22 mouse cellular contexts compared by ENCODE assay signal in the genomic region with DNA sequence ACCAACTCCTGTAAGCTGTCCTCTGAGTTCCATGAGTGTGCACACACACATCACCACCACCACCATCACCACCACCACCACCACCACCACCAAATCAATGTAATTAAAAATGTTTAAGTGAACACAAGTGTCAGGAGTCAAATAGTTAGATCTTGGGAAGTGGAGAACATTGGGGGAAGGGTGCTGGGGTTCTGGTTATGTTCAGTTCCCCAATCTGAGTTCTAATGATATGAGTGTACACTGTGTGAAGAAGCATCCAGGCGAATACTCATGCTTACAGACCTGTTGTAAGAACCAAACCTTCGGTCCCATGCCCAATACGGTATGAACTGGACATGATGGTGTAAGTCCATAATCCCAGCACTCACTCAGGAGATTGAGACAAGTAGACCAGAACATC. TPM values are rescaled to one million over a fixed set of nuclear protein-coding genes. Genes with fewer than 3 reads are reported as not detected.
A peak's percentile ranks its signal among the peaks of the same experiment; 100 is the strongest.
DNase-seq lines count a peak whose midpoint lies in the region; ATAC-seq and TF ChIP-seq lines count a peak whose summit lies in the region.
"Had no signal": no experiment of that assay in that cellular context is flagged by ENCODE, and none has a peak within 500 bp of the region (broad histone marks: within the 10 kb centered on the region; RNA-seq: fewer than 3 reads in every experiment).

No protein-coding gene starts in this region.

- no peak for ATAC-seq in midbrain, embryonic 16.5 days
- ATAC-seq: activated CD4-positive, CD25-positive, alpha-beta regulatory T cell, adult 4 months; CD4-positive, CD25-positive, alpha-beta regulatory T cell, adult 4 months; Patski had no signal

- TF ChIP-seq EP300 in CH12.LX (IDR thresholded peaks at IDR 0.05; ENCODE audit: low read length): peak; percentile 81

- H3K79me2 ChIP-seq in CH12.LX (replicated peaks; ENCODE audit: control insufficient read depth, extremely low read depth, insufficient read depth, poor library complexity, severe bottlenecking): no peaks in the 10 kb centered on the region

- H3K4me1 ChIP-seq in CH12.LX (ENCODE audit: control insufficient read depth in 1 of 2, insufficient read depth in 2 of 2): peaks cover 26 to 68% of the 10 kb centered on the region in 2 experiments
- H3K4me1 ChIP-seq in midbrain, embryonic 16.5 days (ENCODE audit: control insufficient read depth, insufficient read depth, low read length): no peaks in the 10 kb centered on the region

- no peaks in the 10 kb centered on the region for H3K27me3 ChIP-seq in CH12.LX (replicated peaks)
- H3K27me3 ChIP-seq in splenic B cell, adult 2 months (ENCODE audit: control insufficient read depth, insufficient read depth, low read length, poor library complexity, severe bottlenecking): no peaks in the 10 kb centered on the region
- H3K27me3 ChIP-seq in midbrain, embryonic 16.5 days (ENCODE audit: control insufficient read depth, insufficient read depth, low read depth, low read length): no peaks in the 10 kb centered on the region
- H3K27me3 ChIP-seq: Patski had no signal

- dilution Hi-C loops in CH12.LX (cut with MboI; ENCODE audit: extremely low pct_ligation_motif_present, extremely low pct_unique_long_range_greater_than_20kb, low sequenced_read_pairs): no loop called here

- no peak overlapping the region for H3K27ac ChIP-seq in CH12.LX (ENCODE audit: insufficient read depth, low read depth)
- no peak overlapping the region for H3K27ac ChIP-seq in midbrain, embryonic 16.5 days (ENCODE audit: low read length)

- no peak overlapping the region for H3K4me3 ChIP-seq in CH12.LX (replicated peaks in 1 of 3; ENCODE audit: low read depth in 2 of 3, low read length in 2 of 3, poor library complexity in 1 of 3)
- no peak overlapping the region for H3K4me3 ChIP-seq in midbrain, embryonic 16.5 days (ENCODE audit: low read depth, low read length)

- peak; percentile 49 for DNase-seq in A20 (ENCODE audit: low read depth, low spot score)
- DNase-seq in CH12.LX (ENCODE audit: extremely low read depth): peak; percentile 50
- peak; percentile 12 for DNase-seq in splenic B cell, adult 2 months (ENCODE audit: low read depth, low spot score)
- DNase-seq in gastrocnemius, adult 8-10 months (ENCODE audit: low spot score in 2 of 2): no peak
- no peak for DNase-seq in frontal cortex, postnatal 36 days (ENCODE audit: low spot score in 2 of 2)
- DNase-seq: adrenal gland, adult 2 months; adrenal gland, adult 8-10 months; adrenal gland, postnatal 10 days; adrenal gland, postnatal 14 days; adrenal gland, postnatal 25 days; adrenal gland, postnatal 36 days; B cell, adult 2 months; cerebellum, adult 11 months; cerebellum, adult 11-12 months; cerebellum, adult 18-20 months; cerebellum, adult 2 months; cerebellum, adult 8-10 months had no signal

- no peak for TF ChIP-seq RAD21 in CH12.LX (IDR thresholded peaks at IDR 0.05; ENCODE audit: low read depth, low read length)

- H3K4me2 ChIP-seq in CH12.LX (ENCODE audit: insufficient read depth, low read depth, poor library complexity, severe bottlenecking): no peak overlapping the region
- H3K4me2 ChIP-seq in midbrain, embryonic 16.5 days (ENCODE audit: low read length): no peak overlapping the region

- no peaks in the 10 kb centered on the region for H3K9me3 ChIP-seq in CH12.LX (replicated peaks; ENCODE audit: low read length)
- no peaks in the 10 kb centered on the region for H3K9me3 ChIP-seq in midbrain, embryonic 16.5 days (replicated peaks; ENCODE audit: control insufficient read depth, low read length, poor library complexity, severe bottlenecking)
- H3K9me3 ChIP-seq: G1E had no signal

- TF ChIP-seq POLR2A in CH12.LX (IDR thresholded peaks at IDR 0.05; ENCODE audit: low read depth, low read length): no peak

- no peaks in the 10 kb centered on the region for H3K36me3 ChIP-seq in CH12.LX (replicated peaks in 1 of 2; ENCODE audit: control insufficient read depth in 1 of 2, insufficient read depth in 1 of 2, low read length in 1 of 2)
- no peaks in the 10 kb centered on the region for H3K36me3 ChIP-seq in splenic B cell, adult 2 months (ENCODE audit: control insufficient read depth, insufficient read depth, low read length, poor library complexity, severe bottlenecking)
- H3K36me3 ChIP-seq in midbrain, embryonic 16.5 days (ENCODE audit: control insufficient read depth, insufficient read depth, low read length): no peaks in the 10 kb centered on the region
- H3K36me3 ChIP-seq: G1E had no signal

- H3K9ac ChIP-seq in CH12.LX (ENCODE audit: insufficient read depth, low read depth): no peak overlapping the region
- no peak overlapping the region for H3K9ac ChIP-seq in midbrain, embryonic 16.5 days (ENCODE audit: low read depth, low read length)

- no peak for TF ChIP-seq CTCF in CH12.LX (conservative IDR thresholded peaks at IDR 0.05 in 1 of 2, IDR thresholded peaks at IDR 0.05 in 1 of 2; ENCODE audit: low read depth in 2 of 2, low read length in 2 of 2)

- WGBS in midbrain, embryonic 16.5 days: 90% methylated on average over 3 of the region's 3 CpGs

- in situ Hi-C loops in CH12.LX (cut with MboI; ENCODE audit: low pct_ligation_motif_present, low pct_unique_long_range_greater_than_20kb, low sequenced_read_pairs): no loop called here

TF ChIP-seq in CH12.LX, 34 proteins besides CTCF, POLR2A, EP300 and RAD21:
- TF ChIP-seq TCF12 (IDR thresholded peaks at IDR 0.05; ENCODE audit: low read depth, low read length) (0 out of 2 replicates have a peak, but pooled peaks have one; percentile 9), BHLHE40 (IDR thresholded peaks at IDR 0.05; ENCODE audit: low read depth, low read length) (0 out of 2 replicates have a peak, but pooled peaks have one; percentile 23), ELF1 (IDR thresholded peaks at IDR 0.05; ENCODE audit: low read depth, low read length) (no peak), JUN (IDR thresholded peaks at IDR 0.05; ENCODE audit: insufficient read depth, low read depth, low read length) (no peak), ETS1 (conservative IDR thresholded peaks at IDR 0.05; ENCODE audit: low read depth, low read length) (peak; percentile 24; the same call in 1 of the 2 replicates), IRF4 (IDR thresholded peaks at IDR 0.05; ENCODE audit: low read depth, low read length) (peak; percentile 72), CHD2 (IDR thresholded peaks at IDR 0.05; ENCODE audit: low read length) (peak; percentile 55; the same call in 1 of the 2 replicates), JUND (conservative IDR thresholded peaks at IDR 0.05; ENCODE audit: low read depth, low read length) (peak; percentile 63)
TF ChIP-seq in CH12.LX: peak in this region for 6.

RNA-seq across cellular contexts. Expression of a gene that starts 26.2 kb away (rescaled TPM):
- total RNA-seq in CH12.LX (2012; rRNA removed) (10.6 and 10.7 TPM in 2 replicates), CH12.LX (2014; rRNA removed) (4.8 and 5.5 TPM in 2 replicates)
- polyA plus RNA-seq in CH12.LX (2012; ENCODE audit: insufficient read length, low read depth): 13.9 and 15.6 TPM in 2 replicates
- 1 to 10 TPM; 1.3 to 1.7 (median 1.6) TPM for total RNA-seq in gastrocnemius, adult 8-10 months (2022)
- polyA plus RNA-seq in midbrain, embryonic 16.5 days (2015; fragmentation: Nextera tagmentation; extraction: Ambion mirVana): 7.1 and 7.6 TPM in 2 replicates

RNA-seq across cellular contexts. Expression of a gene that starts 26.3 kb away (rescaled TPM):
- total RNA-seq in CH12.LX (2012; rRNA removed) (40.6 and 43.2 TPM in 2 replicates), CH12.LX (2014; rRNA removed) (33.4 and 59.1 TPM in 2 replicates)
- polyA plus RNA-seq in CH12.LX (2012; ENCODE audit: insufficient read length, low read depth): 67.6 and 82.6 TPM in 2 replicates
- total RNA-seq in gastrocnemius, adult 8-10 months (2022): 10 to 100 TPM; 19.6 to 25.1 (median 21.2) TPM
- 61.7 and 65.9 TPM in 2 replicates for polyA plus RNA-seq in midbrain, embryonic 16.5 days (2015; fragmentation: Nextera tagmentation; extraction: Ambion mirVana)

Comparison
In these comparisons a context has a peak if more than half of its experiments do, and no peak if none do; other contexts are left out.
1. DNase-seq: peak in A20 (single experiment), CH12.LX (single experiment) and splenic B cell, adult 2 months (single experiment); none in gastrocnemius, adult 8-10 months (0 of 2) and frontal cortex, postnatal 36 days (0 of 2).